Mouse (Mus musculus) MEL (cell line): ENCODE data around the gene Arhgap4.

Experiments used
- MAX ChIP-seq: IDR thresholded peaks from 2 replicates; pipeline ENCODE4 v1.6.1; 2011; ENCODE audit warnings: low read length, improper control_type of control experiment
- POLR2A ChIP-seq, 2 experiments: IDR thresholded peaks; 2 replicates each; pipeline ENCODE4 v1.6.1; 2011 to 2012; ENCODE audit warnings: low read length in 2 of 2, mild to moderate bottlenecking in 2 of 2, control low read depth in 1 of 2, improper control_type of control experiment in 1 of 2, low read depth in 1 of 2, moderate library complexity in 1 of 2; ENCODE audit not compliant: control insufficient read depth in 1 of 2, insufficient read depth in 1 of 2, poor library complexity in 1 of 2
- ZMIZ1 ChIP-seq: IDR thresholded peaks from 2 replicates; pipeline ENCODE4 v1.6.1; 2012; ENCODE audit warnings: low read depth, mild to moderate bottlenecking, inconsistent platforms, low read length, improper control_type of control experiment, moderate library complexity

DNA sequence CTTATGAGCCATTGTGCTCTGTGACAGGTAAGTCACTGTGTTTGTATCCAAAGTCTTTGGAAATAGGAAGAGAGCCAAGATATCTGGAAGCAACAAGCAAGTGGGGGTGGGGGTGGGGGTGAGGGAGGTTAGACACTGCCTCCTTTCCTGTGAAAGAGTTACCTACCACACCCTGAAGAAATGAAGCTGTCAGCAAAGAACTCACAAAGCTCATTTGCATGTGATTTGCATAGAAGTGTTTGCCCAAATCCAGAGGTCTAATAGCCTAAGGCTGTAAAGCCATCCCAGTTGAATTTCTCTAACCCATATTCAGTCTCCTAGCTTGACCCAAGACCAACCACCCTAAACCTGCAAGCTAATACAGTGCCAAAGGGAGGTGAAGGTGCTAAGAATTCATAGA, 11.2 kb downstream of the Arhgap4 start:
- TF ChIP-seq MAX, result no peak
- no peak for TF ChIP-seq ZMIZ1
- no peak for TF ChIP-seq POLR2A (IDR thresholded peaks at IDR 0.05; ENCODE audit: control insufficient read depth in 1 of 2, insufficient read depth in 1 of 2, low read depth in 1 of 2, low read length in 2 of 2, poor library complexity in 1 of 2)
